Mouse (Mus musculus) E14TG2a.4 (cell line): ENCODE measurements around the gene Med13.

ENCODE experiments used
- CTCF ChIP-seq: conservative IDR thresholded peaks from 2 replicates; pipeline ENCODE4 v1.5.1; 2014; ENCODE audit warnings: low read length
- NANOG ChIP-seq: IDR thresholded peaks from 2 replicates; pipeline ENCODE4 v1.6.1; 2014; ENCODE audit warnings: borderline replicate concordance, low read length, mixed read lengths

DNA sequence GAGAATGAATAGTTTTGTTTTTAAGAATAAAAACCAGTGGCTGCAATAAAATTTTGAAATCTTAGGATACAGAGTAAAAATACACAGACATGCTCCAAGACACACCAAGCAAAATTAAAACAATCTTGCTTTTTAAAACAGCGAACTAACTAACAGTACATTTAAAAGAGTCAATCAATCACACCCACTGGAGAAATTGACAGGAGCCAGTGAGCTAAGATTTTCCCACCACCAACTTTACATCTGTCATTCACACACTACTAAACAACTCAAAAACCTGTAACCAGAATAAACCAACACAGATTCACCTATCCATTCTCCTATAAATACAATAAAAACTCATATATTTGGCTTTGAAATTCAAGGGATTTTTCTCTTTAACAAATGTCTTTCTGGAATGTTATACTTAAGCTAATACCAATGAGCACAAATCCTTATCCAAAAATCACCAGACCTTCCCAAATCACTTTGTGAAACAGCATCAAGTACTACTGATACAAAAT is 6.7 kb downstream of the Med13 start:
- TF ChIP-seq CTCF (no peak), NANOG (no peak)
